Mouse (Mus musculus) embryo, embryonic 11 days (tissue): ENCODE measurements around the gene Vwf.

Experiments
- DNase-seq: peaks from one replicate; pipeline ENCODE4 v3.0.0-alpha.2; 2015

Vwf gene

DNA sequence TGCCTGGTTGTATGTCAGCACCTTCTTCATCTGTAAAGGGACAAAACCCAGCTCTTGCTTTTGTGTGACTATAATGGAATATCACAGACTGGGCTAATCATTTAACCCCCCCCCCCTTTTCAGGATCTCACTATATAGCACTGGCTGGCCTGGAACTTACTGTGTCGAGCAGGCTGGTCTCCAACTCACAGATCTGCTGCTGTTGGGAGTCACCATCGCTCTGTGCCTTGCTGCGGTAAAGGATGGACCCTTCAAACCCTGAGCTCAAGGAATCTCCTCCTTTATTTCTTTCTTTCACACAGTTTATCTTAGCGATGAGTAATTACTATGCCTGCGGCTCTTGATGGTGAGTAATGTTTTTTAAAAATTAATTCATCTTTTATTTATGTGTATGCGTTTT is at the start of gene Vwf:
Gene Vwf (plus strand): TSS at position 301 of the 400 bp plus-strand sequence.
- no peak for DNase-seq

DNA sequence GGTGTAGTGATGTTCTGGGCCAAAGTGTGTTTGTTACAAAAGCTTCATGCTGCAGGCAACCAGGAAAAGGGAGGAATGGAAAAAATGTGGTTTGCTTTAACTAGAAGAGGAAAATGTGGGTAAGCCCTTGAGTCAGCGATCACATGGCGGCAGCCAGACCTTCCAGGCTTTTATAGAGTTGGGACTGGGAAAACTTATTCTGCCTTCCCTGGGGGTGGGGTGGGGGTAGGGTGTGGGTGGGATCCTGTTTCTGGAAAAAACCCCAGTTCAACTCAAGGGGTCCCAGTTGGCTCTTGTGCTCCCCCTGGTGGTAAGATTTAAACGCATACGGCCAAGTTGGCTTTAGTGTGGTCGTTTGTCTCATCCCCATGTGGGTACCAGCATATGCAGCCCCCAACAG is 48.5 kb upstream of the Vwf start:
- peak; percentile 75 for DNase-seq

- DNase-seq, result no peak
Observed at GRCm38 (mm10) chr6:125503186-125503802, 43.3 kb upstream of the Vwf start.

GRCm38 (mm10) chr6:125504622-125505355 is 41.8 kb upstream of the Vwf start:
- DNase-seq, result no peak

GRCm38 (mm10) chr6:125506427-125506826 is 40.1 kb upstream of the Vwf start:
- DNase-seq, result no peak

GRCm38 (mm10) chr6:125509783-125510182 is 36.8 kb upstream of the Vwf start:
- DNase-seq, result no peak

DNA sequence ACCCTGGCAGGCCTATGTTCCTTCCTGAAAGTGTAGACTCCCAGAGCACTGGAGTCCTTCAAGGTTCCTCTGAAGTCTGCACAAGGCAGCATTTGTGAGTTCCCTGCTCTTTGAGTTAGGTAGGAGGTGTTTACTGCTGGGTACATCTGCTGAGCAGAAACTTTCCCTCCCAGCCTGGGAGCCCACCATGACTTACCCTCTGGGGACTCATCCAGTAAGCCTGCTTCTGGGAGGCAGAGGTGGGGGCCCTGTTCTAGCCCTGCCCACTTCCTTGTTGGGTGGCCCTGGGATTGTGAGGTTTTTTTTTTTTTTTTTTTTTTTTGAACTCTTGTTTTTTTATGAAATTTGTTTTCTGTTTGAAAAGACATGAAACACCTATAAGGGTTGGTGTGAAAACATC is 35.9 kb upstream of the Vwf start:
- no peak for DNase-seq

GRCm38 (mm10) chr6:125511196-125511595 is 35.4 kb upstream of the Vwf start:
- DNase-seq, result no peak

GRCm38 (mm10) chr6:125512950-125513596 is 33.5 kb upstream of the Vwf start:
- DNase-seq, result no peak

- DNase-seq, result no peak
Observed at GRCm38 (mm10) chr6:125515503-125516315, 30.9 kb upstream of the Vwf start.

DNA sequence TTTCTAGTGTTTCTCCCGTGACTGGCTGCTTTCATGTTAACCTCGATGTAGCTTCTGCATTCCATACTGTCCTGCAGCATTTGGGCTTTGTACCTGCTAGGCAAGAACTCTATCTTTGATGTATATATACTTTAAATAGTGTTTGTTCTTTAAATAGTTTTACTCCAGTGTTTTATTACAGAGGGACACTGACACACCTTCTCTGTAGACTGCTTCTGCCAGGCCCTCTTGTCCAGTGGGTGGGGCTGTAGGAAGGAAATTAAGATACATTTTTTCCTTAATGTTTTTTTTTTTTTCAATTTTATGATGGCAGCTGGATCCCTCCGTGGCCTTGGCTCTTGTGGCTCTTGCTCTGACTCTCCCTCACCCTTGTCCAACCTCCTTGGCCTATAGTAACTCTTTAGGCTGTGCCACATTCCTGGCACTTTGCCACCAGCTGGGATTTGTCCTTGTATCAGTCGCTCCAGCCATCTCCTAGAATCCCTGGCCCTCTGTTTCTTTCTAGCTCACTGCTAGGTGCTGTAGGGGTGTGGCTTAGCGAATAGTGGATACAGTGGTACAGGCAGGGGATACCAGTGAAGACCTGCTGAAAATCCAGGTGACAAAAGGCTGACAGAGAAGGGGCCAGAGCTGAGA is 24.9 kb upstream of the Vwf start:
- no peak for DNase-seq

DNA sequence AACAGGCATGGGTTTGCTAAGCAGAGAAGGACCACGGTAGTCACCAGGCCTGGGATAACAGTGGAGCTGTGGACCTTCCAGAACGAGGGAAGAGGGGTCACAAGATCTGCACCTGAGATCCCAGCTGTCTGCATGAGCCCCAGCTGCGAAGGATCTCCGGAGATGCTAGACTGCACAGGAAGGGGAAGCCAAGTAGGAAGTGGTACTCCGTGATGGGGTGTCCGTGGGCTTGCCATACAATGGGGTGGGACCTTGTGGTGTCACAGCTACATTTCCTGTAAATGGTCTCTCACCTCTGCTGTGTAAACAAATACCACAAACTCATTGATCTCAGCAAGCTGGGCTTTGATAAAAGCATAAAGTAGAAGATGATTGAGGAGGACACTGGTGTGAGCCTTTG is 22.5 kb upstream of the Vwf start:
- DNase-seq, result no peak

GRCm38 (mm10) chr6:125526066-125526465 is 20.5 kb upstream of the Vwf start:
- DNase-seq, result no peak

GRCm38 (mm10) chr6:125528614-125529200 is 17.9 kb upstream of the Vwf start:
- DNase-seq, result no peak

- no peak for DNase-seq
Observed at GRCm38 (mm10) chr6:125529479-125529878, 17.1 kb upstream of the Vwf start.

DNA sequence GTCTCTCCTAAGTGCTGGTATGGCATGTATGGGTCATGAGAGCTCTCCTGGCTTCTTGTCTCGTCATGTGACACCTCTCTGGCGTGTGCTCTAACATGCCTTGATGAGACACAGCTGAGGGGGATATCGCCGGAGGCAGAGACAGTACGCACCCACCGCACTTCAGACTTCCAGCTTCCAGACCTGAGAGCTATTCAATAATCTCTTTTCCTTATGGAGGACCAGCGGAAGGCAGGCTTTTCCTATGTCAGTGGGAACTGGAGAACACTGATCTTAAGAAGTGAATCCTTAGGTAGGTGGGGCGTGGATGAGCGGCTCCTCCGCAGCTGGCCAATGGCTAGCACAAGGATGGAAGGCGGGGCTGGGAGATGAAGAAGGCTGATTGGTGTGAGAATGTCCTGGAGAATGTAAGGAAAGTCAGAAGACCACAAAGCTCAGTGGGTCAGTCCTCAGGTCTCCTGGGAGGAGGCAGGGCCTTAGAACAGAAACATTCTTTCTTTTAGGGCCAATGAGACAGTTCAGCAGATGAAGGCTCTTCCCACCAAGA is 13.4 kb upstream of the Vwf start:
- DNase-seq, result no peak

DNA sequence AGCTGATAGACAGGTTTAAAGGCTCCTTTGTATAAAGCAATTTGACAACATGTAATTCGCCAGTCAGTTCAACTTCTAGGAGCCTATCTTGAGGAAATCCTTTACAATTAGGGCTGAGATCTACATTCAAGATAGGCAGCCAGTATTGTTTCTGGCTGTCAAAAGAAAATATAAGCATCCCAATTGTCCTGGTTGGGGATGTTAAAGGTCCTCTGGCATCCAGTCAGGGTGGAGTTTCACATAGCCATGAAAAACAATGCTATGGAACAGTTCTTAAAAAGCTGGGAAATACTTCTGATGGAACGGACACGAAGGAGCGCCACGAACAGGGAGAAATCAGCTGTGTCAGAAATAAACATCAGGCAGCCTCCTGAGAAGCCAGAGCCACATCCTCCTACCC is 11.6 kb upstream of the Vwf start:
- no peak for DNase-seq

GRCm38 (mm10) chr6:125538469-125538868 is 8.1 kb upstream of the Vwf start:
- DNase-seq, result no peak

DNA sequence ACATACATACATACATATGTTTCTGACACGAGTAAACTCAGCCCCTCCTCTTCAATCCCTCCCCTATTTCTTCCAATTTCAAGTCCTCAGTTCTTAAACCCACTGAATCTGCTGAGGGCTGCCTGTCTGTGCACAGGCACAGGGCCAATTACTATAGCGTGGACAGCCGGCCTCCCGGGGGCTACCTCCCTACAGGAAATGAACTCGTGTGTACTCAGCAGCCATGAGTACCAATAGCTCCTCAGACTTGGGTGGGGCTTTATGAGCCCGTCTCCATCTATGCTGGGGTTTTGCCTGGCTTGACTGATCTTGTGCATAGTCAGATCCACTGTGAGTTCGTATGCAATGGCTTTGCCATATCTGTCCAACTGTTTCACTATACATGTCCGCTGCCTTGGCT is 7.2 kb upstream of the Vwf start:
- DNase-seq, result no peak

DNA sequence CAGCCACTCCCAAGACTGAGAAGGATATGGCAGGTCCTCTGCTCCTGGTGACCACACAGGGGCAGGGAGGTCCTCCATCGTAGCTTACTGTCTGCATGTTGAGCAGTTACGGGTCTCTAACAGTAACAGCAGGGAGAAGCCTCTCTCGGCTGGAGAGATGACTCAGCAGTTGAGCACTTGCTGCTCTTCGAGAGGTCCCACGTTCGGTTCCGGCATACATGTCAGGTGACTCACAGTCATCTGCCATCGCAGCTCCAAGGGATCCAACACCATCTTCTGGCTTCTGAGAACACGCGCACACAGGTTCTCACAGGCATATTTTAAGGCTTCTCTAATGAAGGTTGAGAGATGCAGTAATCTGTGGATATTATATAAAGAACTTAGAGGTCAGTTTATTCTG is 6.4 kb upstream of the Vwf start:
- no peak for DNase-seq

GRCm38 (mm10) chr6:125540826-125541225 is 5.7 kb upstream of the Vwf start:
- no peak for DNase-seq

DNA sequence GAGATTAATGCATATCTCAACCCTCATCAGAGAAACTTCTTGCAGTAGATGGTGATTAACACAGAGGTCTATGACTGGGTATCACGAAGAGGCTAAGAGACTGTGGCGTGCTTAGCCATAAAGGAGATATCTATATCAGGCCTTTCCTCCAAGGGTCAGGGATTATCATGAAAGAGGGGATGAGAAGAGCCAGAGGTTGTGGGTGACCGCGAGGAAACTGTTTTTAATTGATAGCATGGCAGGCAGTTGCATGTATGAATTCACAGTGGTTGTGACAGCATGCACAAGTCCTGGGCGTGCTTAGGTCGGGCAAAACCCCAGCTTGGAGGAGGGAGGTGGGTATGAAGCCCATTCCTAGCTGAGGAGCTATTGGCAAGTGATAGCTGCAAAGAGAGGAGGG is 5.3 kb upstream of the Vwf start:
- no peak for DNase-seq
